Mouse (Mus musculus) lung, adult 18-20 months (tissue): Measurements from ENCODE around the gene Sytl3.

ENCODE experiments used
- DNase-seq, 2 experiments: peaks; one replicate each; pipeline ENCODE4 v3.0.0; 2022; ENCODE audit warnings: mixed read lengths in 2 of 2

Sytl3 gene

DNA sequence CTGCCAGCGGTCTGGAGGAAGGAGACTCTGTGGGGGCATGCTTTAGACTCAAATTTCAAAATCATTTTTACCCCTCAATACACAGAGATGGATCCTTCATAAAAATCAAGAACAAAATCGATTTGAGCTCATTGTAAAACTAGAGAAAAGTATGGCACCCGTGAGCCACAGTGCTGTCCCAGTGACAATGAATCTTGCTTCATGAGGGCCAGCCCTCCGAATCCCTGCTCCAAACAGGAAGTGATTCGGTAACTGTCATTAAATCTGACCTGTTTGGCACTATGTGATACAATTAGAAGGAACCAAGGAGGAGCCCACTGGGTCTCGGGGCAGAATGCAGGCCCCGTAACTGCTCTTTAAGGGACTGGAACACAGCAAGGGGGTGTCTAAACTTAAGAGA, 79.9 kb downstream of the Sytl3 start:
- no peak for DNase-seq

DNA sequence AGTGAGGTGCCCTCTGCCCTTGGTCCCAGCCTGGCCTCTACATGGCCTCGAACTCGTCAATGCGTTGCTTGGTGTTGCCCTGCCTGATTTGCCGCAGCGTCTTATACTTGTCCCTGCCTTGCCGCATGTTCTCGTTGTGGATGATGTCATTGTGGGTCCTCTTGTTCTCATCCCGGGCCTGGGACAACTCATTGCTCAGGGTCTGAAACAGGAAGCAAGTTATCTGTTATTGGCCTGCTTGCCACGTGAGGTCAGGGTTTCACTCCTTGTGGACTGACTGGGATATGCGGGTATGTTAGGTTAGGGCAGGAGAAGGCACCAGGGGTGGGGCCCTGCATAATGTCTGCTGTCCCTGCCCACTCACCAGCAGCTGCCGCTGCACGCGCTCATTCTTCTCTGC, 80.4 kb downstream of the Sytl3 start:
- no peak for DNase-seq

DNA sequence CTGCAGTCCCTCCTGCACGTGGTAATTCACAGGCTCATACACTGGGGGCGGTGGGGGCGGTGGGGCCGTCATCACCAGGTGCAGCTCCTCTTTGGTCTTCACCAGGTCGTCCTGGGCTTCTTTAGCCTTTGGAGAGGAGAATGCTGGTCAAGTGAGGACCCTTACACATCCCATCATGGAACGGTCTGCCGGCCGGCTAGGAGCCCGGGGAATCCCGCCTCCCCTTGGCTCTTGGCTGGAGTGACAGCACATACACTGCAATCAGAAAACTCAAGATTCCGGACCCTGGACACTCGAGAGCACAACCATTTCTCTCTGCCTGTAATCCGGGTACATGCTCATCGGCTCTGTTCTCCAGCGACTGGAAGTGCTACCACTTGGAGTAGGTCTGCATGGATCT, 80.9 kb downstream of the Sytl3 start:
- DNase-seq = no peak

DNA sequence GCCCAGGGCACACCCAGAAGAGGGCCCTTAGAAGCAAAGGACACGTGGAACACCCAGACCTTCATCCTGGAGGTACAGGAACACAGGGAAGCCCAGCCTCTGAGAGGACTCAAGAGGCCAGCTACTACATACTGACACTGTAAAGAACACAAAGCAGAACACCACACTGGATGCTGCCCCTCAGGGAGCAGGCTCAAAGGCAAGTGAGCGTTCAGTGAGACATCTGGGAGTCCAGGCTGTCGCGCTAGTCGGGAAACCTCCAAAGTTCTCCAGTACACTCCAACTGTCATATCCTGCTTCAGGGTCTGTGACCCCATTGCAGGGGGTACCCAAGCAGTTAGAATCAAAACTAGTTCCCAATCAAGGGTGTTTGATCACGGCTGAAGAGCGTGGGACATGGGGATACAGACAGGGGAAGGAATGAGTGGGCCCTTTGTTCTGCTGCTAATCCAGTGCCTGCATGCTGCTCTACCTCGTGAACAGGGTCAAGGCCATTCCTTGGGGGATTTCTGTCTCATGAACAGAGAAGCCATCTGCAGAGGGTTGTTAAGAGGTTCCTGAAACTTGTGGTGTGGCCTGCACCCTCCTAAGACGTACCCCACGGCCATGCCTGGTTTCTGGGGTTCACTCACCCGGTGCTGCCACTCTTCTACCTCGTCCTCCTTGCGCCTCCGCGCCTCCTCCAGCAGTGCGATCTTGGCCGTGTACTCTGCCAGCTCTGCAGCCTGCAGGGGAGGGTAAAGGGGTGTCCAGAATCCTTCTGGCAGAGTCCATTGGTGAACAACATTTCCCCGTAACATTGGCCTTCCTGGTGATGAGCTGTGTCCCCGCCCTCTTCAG, 81.7 kb downstream of the Sytl3 start:
- no peak for DNase-seq

DNA sequence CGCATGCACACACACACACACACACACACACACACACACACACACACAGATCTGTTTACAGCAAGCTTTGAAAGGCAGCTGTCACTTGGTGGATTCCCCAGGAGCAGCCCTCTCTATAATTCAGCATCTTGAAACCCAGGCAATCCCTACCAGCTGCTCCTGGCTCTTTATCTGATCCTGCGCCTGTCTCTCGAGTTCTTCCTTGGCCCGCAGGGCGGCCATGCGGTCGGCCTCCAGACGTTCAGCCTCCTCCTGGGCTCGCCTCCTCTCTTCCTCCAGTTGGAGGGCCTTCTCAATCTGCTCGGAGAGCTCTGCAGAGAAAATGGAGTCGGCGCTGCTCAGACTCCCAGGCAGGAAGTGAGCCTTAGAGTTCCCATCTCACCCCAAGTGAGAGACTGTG, 82.4 kb downstream of the Sytl3 start:
- DNase-seq = no peak

DNA sequence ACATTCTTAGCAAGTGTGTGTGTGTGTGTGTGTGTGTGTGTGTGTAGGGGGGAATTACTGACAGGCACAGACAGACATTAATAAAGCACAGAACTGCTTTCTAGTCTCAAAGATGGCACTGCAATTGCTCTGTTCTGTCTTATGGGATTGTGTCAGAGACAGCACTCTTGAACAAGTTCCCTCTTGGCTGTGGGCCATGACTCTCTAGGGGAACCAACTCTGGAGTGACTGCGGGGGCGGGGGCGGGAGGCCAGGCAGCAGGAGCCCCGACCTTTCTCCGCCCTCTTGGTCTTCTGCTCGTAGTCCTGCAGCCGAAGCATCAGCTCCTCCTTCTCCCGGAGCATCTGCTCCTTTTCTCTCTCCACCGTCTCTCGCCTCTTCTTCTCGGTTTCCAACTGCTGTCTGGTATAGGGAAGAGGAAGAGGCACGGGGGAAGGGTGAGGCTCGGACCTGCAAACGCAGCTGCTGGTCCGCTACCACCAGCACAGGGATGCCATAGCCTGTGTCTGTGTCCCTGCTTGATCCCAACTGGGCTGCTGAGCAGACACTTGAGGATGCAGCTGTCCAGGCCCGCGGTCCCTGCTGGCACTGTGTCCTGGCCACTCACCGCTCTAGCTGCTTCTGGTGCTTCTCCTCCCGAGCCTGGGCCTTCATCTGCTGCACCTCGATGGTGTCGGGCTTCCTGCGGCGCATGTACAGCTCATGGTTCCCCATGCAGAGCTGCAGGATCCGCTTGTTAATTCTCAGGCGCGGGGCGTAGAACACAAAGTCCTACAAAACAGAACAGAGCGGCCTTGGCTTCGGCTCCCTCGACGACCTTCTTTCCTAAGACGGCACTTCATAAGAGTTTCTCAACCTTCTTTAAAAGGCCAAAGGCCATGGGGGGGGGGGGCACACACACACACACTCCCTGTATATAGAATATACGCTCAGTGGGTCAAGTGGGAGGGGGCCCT, 83.5 kb downstream of the Sytl3 start:
- DNase-seq = peak; percentile 66 to 67

DNA sequence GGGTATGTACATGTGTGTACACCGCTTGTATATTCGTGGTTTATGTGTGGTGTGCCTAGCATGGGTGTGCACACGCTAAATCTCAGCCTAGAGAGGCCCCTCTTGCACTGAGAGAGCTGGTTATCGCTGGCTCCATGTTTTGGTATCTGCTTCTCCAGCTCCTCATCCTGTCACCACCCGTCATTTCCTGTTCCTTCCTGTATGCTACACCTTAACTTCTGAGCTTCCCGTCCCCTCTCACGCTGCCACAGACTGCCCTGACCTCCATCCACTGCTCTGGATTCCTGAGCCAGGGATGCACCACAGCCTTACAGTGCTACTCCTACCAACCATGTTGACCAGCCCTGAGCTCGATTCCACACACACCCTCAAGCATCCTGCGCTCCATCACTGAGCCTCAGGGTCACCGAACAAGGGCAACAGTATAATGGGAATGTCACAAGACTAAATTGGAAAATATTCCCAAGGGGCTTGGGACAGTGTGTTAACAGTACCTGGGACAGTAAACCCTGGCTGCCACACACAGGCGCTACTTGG, 84.2 kb downstream of the Sytl3 start:
- peak in 1 of 2 experiments; percentile 3 for DNase-seq

DNA sequence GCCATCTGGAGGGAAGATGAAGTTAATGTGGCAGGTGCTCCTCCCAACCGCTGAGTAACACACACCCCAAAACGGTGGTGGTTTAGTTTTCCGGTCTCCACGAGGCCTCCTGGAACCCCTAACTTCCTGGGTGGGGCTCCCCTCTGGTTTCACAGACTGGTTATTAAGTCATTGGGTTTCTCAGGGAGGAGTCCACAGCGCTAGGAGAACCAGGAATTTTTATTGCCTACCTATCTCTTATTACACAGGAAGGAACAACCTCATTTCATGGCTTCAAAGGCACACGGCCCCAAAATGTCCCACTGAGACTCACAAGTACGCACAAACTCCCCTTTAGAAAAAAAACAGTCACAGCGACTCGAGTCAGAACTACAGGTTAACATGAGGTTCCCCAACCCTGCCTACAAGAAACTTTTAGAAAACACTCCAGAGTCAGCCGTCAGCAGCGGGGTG, 84.9 kb downstream of the Sytl3 start:
- peak in 1 of 2 experiments; percentile 39 for DNase-seq

DNA sequence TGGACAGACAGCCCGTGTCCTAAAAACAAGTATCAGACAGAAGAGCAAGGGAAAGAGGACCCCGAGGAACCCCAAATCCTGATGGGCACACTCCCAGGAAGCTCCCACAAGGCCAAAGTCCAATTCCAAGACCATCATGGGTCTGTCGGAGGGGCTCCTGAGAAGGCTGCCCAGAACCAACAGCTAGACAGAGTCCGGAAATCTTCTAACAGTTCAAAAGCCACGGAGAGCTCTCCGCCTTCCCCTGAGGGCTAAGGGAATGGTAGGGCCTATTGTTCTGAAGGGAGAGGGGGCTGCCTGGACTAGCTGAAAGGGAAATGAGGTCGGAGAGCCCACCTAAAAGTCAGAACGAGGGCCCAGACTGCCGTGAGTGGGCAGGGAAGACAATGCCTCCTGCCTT, 85.5 kb downstream of the Sytl3 start:
- DNase-seq = peak in 1 of 2 experiments; percentile 2

DNA sequence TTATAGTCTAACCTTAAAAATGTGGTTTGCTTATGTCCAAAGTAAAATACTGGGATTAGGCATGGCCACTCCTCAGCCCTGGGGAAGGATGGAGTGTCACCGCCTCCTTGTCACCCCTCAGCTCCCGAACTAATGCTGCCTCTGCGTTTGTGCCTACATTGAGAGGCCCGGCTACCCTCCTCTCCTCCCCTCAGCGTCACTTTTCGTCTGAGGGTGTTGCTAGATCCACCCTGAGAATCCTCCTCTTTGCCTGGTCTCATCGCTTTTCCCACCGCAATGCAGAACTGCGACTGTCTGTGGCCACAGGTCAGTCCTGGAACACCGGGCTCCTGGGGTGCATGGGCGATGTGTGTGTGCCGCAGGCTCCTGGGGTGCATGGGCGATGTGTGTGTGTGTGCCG, 86.0 kb downstream of the Sytl3 start:
- DNase-seq = peak in 1 of 2 experiments; percentile 3

DNA sequence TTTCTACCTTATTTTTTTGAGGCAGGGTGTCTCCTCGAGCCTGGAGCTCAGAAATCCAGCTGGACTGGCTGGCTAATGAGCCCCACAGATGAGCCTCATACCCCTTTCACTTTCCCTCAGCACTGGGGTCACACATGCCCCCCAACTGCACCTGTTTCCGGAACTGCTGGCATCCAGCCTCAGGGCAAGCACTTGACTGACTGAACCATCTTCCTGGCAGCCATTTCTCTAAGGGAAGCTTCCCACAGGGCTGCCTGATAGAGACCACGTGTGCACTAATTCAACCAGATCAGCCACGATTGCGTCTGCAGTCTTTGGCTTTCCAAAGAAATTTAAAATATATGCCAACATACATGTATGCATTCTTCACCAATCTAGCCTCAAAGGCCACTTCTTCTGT, 86.6 kb downstream of the Sytl3 start:
- peak in 1 of 2 experiments; percentile 11 for DNase-seq

DNA sequence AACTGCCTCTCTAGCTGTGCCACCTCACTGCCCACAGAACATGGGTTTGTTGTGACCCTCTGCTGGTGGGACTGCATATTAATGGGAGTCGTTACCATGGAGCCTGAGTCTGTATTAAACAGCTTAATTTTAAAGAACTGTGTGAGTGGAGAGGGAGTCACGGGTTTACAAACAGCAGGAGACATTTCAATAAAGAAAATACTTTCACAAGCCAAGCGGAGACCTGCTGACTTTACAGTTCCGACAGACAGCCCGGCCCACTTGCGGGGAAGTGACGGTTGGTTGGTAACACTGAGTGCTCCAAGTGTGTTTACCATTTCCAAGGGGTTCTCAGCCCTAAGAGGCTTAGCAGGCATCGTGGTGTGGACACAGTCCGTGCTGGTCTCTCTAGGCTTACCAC, 87.1 kb downstream of the Sytl3 start:
- peak; percentile 73 to 82 for DNase-seq

DNA sequence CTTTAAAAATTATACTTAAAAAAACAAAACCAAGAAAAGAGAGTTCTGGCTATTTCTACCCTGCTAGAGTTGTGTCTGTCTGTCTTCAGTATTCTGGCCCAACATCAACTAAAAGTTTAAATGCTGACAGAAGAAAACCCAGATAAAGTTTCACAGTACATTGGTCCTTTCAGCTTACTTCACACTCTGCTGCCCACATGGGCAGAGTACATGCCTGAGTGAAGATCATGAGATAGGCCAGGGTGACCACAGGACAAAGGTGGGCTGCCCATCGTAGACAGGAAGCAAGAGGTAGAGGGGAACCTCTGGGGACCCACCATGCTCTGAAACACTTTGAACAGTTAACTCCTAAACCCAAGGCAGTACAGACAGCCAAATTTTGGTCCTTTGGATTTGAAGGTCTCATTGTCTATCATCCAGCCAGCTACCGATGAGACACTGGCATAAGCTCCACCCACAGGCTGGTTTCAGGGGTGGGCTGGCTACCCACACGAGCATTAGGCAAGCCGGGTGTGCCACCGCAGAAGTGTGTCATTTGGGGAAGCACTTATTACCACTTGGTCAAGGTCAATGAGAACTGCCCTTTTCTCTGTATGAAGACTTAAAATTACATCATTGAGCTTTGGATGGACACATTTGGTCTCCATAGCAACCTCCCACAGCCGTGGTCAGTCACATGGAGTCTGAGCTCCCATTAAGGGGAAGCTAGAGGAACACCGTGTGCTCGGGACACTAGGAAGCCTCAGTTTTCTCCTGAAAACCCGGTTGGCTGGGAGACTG, 87.7 kb downstream of the Sytl3 start:
- DNase-seq = peak; percentile 75 to 83

DNA sequence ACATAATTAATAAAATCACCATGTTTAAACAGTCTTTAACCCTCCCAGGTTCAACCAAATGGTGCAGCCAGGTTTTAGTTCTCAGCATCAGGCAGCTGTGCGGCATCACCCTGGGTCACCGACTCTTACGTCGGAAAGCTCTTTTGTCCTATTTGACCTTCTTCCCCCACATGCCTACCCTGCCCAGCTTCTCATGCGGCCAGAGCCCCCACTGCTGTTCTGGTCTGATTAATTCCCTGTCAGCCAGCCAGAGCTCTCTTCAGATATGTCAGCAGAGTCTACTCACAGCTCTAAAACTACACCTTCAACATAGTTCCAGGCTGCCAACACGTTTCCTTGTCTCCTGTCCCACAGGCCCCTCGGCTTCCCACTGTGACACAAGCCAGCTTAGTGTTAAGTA, 88.6 kb downstream of the Sytl3 start:
- DNase-seq = no peak

DNA sequence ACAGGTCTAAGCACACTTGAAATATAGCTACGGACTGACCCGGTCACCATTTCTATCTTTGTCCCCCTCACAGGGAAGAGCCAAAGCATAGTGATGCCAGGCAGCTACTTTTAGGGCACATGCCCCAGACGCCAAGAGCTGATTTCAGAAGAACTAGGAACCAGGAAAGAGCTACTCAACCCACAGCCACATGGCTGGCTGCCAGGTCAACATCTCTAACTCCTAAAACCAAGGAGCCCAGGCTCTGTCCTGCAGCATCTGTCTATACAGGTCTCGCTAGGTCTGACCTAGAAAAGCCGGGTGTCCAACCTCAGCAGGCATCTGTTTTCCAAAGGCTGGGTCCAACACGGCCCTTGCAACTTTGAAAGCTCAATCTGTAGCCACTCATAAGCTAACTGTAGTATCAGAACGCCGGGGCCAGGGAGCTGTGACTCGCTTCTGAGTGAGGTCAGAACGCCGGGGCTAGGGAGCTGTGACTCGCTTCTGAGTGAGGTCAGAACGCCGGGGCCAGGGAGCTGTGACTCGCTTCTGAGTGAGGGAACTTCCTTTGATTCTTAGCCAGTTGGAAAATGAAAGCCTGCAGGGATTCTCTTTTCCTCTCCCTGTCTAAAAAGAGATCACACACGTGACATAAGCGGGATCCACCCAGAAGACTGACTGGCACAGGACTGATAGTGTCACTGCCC, 90.0 kb downstream of the Sytl3 start:
- DNase-seq = peak; percentile 58 to 62

DNA sequence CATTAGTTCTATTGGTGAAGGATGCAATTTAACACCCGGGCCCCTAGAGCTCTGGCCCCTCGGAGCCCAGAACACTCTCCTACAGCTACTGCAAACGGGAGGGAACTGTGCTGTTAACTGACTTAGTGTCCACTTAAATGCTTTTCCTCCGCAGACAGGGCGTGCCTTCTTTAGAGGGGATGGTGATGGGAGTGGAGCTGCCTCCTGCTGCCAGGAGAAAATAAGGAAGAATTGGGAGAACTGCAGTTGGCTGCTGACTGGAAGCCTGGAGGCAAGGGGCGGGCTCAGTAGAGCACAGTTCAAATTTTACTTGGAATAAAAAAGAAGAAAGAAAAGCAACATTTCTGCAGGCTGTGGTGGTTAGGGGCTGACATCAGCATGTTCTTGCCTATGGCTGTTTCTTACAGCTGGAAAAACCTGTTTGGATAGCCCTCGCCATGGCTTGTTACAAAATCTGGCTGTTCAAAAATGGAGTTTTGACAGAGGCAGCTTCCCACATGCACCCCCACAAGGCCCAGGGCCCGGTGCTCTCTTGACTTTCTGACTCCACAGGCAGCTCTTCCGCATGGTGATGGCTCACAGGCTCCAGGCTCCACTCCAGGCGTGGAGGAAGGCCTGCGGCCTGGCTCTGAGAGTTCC, 92.4 kb downstream of the Sytl3 start:
- peak; percentile 55 to 76 for DNase-seq

DNA sequence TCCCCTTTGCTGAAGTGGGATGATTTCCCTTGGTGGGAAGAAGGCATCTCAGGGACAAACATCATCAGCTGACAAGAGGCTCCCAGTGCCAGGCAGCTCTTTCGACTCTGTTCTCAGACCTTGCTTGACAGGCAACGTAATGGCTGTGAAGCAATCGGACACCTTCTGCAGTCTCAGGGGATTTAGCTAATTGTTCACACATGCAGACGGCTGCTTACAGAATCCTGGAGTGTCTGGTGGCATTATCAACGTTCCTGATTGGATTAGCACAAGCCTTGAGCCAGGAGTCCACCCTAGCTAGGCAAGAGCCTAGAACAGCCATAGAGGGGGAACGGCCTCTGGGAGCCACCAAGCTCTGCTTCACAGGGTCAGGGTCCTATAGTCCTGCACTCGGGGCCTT, 93.5 kb downstream of the Sytl3 start:
- no peak for DNase-seq

DNA sequence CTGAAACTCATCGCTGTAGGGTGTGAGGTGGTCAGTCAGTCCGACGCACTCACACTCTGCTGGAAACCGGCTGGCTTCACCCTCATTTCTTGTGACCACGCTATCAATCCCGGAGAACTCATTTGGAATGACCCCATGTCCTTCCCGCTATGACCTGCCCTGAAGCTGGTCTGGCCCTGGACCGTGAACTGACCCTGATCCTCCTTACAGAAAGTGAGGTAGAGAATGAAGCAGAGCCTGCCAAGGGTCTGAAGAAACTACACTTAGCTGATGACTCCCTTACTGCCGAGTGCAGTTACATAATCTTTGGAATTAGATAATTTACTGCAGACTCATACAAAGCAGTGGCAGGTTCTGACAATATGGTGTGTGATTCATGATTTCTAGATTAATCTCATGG, 96.3 kb downstream of the Sytl3 start:
- DNase-seq = no peak

DNA sequence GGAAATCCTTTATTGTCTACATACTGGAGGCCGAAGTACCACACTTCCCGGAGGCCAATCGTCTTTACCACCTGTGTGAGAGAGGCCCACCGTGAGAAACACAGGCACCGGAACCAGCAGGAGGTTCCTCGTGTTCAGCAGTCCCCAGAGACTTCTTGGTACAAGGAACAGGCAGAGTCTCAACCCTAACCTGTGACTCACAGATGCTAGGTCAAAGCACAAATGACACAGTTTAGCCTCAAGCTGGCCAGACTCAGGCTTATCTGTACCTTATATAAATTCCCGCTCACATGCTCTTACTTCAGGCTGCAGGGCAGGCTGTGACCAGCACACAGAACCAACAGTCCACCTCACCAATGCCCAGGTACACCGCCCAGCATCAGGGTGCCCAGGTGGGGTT, 97.0 kb downstream of the Sytl3 start:
- no peak for DNase-seq

DNA sequence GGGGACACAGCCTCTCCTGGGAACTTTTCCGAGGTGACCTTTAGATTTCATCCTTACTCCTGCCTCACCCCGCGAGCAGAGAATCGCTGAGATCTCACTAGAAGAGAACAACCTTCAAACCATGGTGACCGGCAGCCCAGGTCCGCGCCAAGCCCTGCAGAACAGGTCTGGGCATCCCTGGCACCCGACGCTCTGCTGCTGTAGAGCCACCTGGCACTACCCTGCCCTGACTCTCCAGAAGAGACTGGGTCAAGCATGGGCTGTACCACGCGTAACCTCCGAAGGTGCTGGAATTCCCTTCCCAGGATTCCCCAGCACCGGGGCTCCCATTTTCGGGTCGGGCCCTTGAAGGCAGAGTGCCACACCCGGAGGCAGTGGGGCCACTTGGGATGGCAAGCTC, 99.0 kb downstream of the Sytl3 start:
- DNase-seq = no peak

DNA sequence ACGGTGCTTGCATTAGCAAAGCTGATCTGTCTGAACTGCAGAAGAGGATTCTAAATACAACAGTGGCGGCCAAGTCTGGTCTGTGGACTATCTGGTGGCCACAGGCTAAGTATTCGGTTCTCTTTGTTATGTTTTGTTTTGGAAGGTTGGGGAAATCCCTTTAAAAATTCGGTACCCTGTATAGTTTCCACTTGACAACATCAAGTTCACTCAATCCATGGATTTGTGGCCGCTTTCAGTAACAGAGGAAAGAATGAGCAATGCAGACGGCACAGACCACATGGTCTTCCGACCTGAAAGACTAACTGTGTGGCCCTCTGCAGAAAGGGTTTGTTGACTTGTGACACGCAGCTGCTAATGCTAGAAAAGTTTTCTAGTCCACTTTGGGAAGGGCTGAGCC, 100.0 kb downstream of the Sytl3 start:
- DNase-seq = no peak
